Mouse (Mus musculus) lung, postnatal 36 days (tissue): ENCODE results near the gene Cenpb.

ENCODE experiments used
- DNase-seq: peaks from one replicate; pipeline ENCODE4 v3.0.0; 2022; ENCODE audit warnings: mixed read lengths

Cenpb gene

GRCm38 (mm10) chr2:131196606-131197316 is 16.9 kb upstream of the Cenpb start:
- peak; percentile 91 for DNase-seq

- DNase-seq = no peak
Observed at GRCm38 (mm10) chr2:131191005-131191390, 11.1 kb upstream of the Cenpb start.

GRCm38 (mm10) chr2:131190344-131191004 is 10.6 kb upstream of the Cenpb start:
- DNase-seq = peak; percentile 48

- DNase-seq = peak; percentile 70
Observed at GRCm38 (mm10) chr2:131189521-131190309, 9.8 kb upstream of the Cenpb start.

GRCm38 (mm10) chr2:131188311-131188710 is 8.4 kb upstream of the Cenpb start:
- DNase-seq = no peak

GRCm38 (mm10) chr2:131187602-131187922 is 7.7 kb upstream of the Cenpb start:
- no peak for DNase-seq

- DNase-seq = peak; percentile 94
Observed at GRCm38 (mm10) chr2:131186771-131187601, 7.1 kb upstream of the Cenpb start, which contains the start of the genes Cdc25b and Spef1. Cdc25b (plus strand) TSS chr2:131186949. Spef1 (minus strand) TSS chr2:131187282.

GRCm38 (mm10) chr2:131186343-131186742 is 6.5 kb upstream of the Cenpb start:
- no peak for DNase-seq

GRCm38 (mm10) chr2:131179246-131179886 is 501 bp downstream of the Cenpb start:
- DNase-seq = peak; percentile 57

- no peak for DNase-seq
Observed at GRCm38 (mm10) chr2:131178828-131179245, 1.0 kb downstream of the Cenpb start.

- no peak for DNase-seq
Observed at GRCm38 (mm10) chr2:131177932-131178331, 1.9 kb downstream of the Cenpb start.

GRCm38 (mm10) chr2:131176491-131176890 is 3.4 kb downstream of the Cenpb start:
- peak; percentile 85 for DNase-seq

GRCm38 (mm10) chr2:131175945-131176309 is 3.9 kb downstream of the Cenpb start:
- no peak for DNase-seq

GRCm38 (mm10) chr2:131175286-131175944 is 4.5 kb downstream of the Cenpb start:
- no peak for DNase-seq

- peak; percentile 89 for DNase-seq
Observed at GRCm38 (mm10) chr2:131174700-131175099, 5.2 kb downstream of the Cenpb start.

GRCm38 (mm10) chr2:131172322-131172721 is 7.5 kb downstream of the Cenpb start:
- DNase-seq = no peak

- peak; percentile 84 for DNase-seq
Observed at GRCm38 (mm10) chr2:131171401-131172104, 8.3 kb downstream of the Cenpb start.

- DNase-seq = no peak
Observed at GRCm38 (mm10) chr2:131170936-131171335, 8.9 kb downstream of the Cenpb start.

- DNase-seq = no peak
Observed at GRCm38 (mm10) chr2:131168914-131169313, 11.0 kb downstream of the Cenpb start.

- DNase-seq = no peak
Observed at GRCm38 (mm10) chr2:131167984-131168383, 11.9 kb downstream of the Cenpb start.

- DNase-seq = no peak
Observed at GRCm38 (mm10) chr2:131166172-131166571, 13.7 kb downstream of the Cenpb start.
